Mouse (Mus musculus) embryo, embryonic 9.5 days (tissue): Measurements from ENCODE around the gene Fbn1.

ENCODE experiments used
- DNase-seq: peaks from one replicate; pipeline ENCODE4 v3.0.0-alpha.2; 2017; ENCODE audit errors: extremely low spot score

Fbn1 gene

GRCm38 (mm10) chr2:125507893-125508292, at the start of gene Fbn1:
TSS of gene Fbn1 (minus strand) at chr2:125507993.
- DNase-seq: no peak

GRCm38 (mm10) chr2:125555830-125556229, 48.0 kb upstream of the Fbn1 start:
- no peak for DNase-seq

- DNase-seq: no peak
These were observed 41.2 kb upstream of the Fbn1 start for GRCm38 (mm10) chr2:125548806-125549578.

GRCm38 (mm10) chr2:125544986-125545385, 37.2 kb upstream of the Fbn1 start:
- DNase-seq: no peak

GRCm38 (mm10) chr2:125543646-125544045, 35.9 kb upstream of the Fbn1 start:
- no peak for DNase-seq

GRCm38 (mm10) chr2:125541451-125541850, 33.7 kb upstream of the Fbn1 start:
- DNase-seq: no peak

GRCm38 (mm10) chr2:125540579-125540978, 32.8 kb upstream of the Fbn1 start:
- DNase-seq: no peak

- no peak for DNase-seq
These were observed 31.8 kb upstream of the Fbn1 start for GRCm38 (mm10) chr2:125539640-125540039.

- DNase-seq: no peak
These were observed 22.9 kb upstream of the Fbn1 start for GRCm38 (mm10) chr2:125530665-125531064.

- no peak for DNase-seq
These were observed 18.8 kb upstream of the Fbn1 start for GRCm38 (mm10) chr2:125526566-125526965.

GRCm38 (mm10) chr2:125525484-125525883, 17.7 kb upstream of the Fbn1 start:
- DNase-seq: no peak

- DNase-seq: peak; percentile 53
These were observed 8.8 kb upstream of the Fbn1 start for GRCm38 (mm10) chr2:125516594-125516993.

- no peak for DNase-seq
These were observed 7.7 kb upstream of the Fbn1 start for GRCm38 (mm10) chr2:125515291-125516057.

- DNase-seq: no peak
These were observed 6.6 kb upstream of the Fbn1 start for GRCm38 (mm10) chr2:125514391-125514790.

- no peak for DNase-seq
These were observed 4.8 kb upstream of the Fbn1 start for GRCm38 (mm10) chr2:125512544-125512943.

- DNase-seq: no peak
These were observed 4.1 kb upstream of the Fbn1 start for GRCm38 (mm10) chr2:125511898-125512297.

GRCm38 (mm10) chr2:125510752-125511151, 3.0 kb upstream of the Fbn1 start:
- no peak for DNase-seq

GRCm38 (mm10) chr2:125508381-125508780, 588 bp upstream of the Fbn1 start:
- DNase-seq: no peak

- peak; percentile 68 for DNase-seq
These were observed 1.3 kb downstream of the Fbn1 start for GRCm38 (mm10) chr2:125506316-125507054.

- peak; percentile 84 for DNase-seq
These were observed 2.0 kb downstream of the Fbn1 start for GRCm38 (mm10) chr2:125505746-125506315.

- no peak for DNase-seq
These were observed 2.6 kb downstream of the Fbn1 start, which contains the start of gene Gm9913 for GRCm38 (mm10) chr2:125505006-125505745. TSS of gene Gm9913 (plus strand) at chr2:125505089.
